Mouse (Mus musculus): ENCODE results near the gene Ovca2. TPM values are rescaled to one million over a fixed set of nuclear protein-coding genes. Genes with fewer than 3 reads are reported as not detected.

The Ovca2 gene
- polyA plus RNA-seq, 1 experiment = 14.2 TPM

GRCm38 (mm10) chr11:75168590-75169361 is 9.9 kb downstream of the Ovca2 start:
- peak overlapping the region; percentile 77 for H3K4me3 ChIP-seq (ENCODE audit: low read depth, low read length)
- H3K4me1 ChIP-seq (ENCODE audit: control insufficient read depth, insufficient read depth, insufficient read length, low read length) = peaks cover 41% of the 10 kb centered on the region
- TF ChIP-seq CTCF (IDR thresholded peaks at IDR 0.05; ENCODE audit: extremely low read depth, insufficient read length, insufficient replicate concordance, low read depth, low read length) = peak; percentile 73
- peak; percentile 65 for TF ChIP-seq POLR2A (IDR thresholded peaks at IDR 0.05; ENCODE audit: low read depth, low read length)
- H3K27ac ChIP-seq (ENCODE audit: insufficient read depth, low read depth, low read length) = peak overlapping the region; percentile 75
- under 1% methylated on average over 83 of the region's 83 CpGs for WGBS
- H3K27me3 ChIP-seq (ENCODE audit: control insufficient read depth, insufficient read depth, low read length) = peaks cover 57% of the 10 kb centered on the region
- H3K36me3 ChIP-seq (ENCODE audit: control insufficient read depth, insufficient read depth, low read length) = peaks cover 17% of the 10 kb centered on the region

DNA sequence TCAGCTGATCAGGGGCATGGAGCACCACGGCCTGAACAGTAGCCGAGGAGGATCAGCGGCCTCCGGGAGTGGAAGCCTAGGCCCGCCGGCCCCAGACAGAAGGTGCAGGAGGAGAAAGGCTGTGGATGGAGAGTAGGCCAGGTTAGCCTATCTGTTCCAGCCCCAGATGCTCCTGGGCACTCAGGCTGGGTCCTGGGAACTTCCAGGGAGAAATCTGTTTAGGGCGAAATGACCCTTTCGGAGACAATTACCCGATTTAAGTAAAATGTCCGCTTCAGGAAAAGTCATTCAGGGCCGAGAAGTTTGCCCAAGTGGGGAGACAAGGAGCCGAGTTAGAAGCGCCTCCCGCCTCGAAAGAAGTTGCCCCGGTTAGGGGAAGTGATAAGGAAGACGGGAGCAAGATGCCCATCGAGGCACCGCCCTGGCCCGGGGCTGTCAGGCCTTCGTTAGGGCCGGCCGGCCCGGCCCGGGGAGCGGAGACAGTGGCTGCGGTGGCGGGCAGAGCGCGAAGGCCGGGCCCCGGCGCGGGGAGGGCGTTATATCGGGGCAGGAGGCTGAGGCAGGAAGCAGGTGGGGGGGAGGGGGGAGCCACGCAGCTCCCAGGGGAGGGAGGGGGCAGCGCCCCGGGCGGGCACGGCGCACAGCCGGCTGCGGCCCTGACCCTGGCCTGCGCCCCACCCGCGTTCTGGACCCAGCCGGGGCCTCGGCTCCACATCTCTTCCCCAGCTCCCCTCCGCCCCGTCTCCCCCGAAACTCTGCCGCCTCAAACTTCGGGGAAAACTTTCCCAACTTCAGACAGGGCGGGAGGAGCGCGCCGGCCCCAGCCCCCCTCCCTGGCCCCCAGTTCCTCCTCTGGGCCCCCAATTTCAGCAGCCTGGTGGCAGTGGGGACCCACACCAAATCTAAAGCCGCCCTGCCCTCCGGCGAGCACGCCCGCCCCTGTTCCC is 10.7 kb downstream of the Ovca2 start:
- peak overlapping the region; percentile 77 for H3K4me3 ChIP-seq (ENCODE audit: low read depth, low read length)
- H3K27me3 ChIP-seq (ENCODE audit: control insufficient read depth, insufficient read depth, low read length) = peaks cover 57% of the 10 kb centered on the region
- peaks cover 25% of the 10 kb centered on the region for H3K36me3 ChIP-seq (ENCODE audit: control insufficient read depth, insufficient read depth, low read length)
- peaks cover 37% of the 10 kb centered on the region for H3K4me1 ChIP-seq (ENCODE audit: control insufficient read depth, insufficient read depth, insufficient read length, low read length)
- WGBS = 12% methylated on average over 57 of the region's 63 CpGs
- H3K27ac ChIP-seq (ENCODE audit: insufficient read depth, low read depth, low read length) = peak overlapping the region; percentile 76
- TF ChIP-seq POLR2A (IDR thresholded peaks at IDR 0.05; ENCODE audit: low read depth, low read length) (0 out of 2 replicates have a peak, but pooled peaks have one; percentile 15), CTCF (IDR thresholded peaks at IDR 0.05; ENCODE audit: extremely low read depth, insufficient read length, insufficient replicate concordance, low read depth, low read length) (no peak)

DNA sequence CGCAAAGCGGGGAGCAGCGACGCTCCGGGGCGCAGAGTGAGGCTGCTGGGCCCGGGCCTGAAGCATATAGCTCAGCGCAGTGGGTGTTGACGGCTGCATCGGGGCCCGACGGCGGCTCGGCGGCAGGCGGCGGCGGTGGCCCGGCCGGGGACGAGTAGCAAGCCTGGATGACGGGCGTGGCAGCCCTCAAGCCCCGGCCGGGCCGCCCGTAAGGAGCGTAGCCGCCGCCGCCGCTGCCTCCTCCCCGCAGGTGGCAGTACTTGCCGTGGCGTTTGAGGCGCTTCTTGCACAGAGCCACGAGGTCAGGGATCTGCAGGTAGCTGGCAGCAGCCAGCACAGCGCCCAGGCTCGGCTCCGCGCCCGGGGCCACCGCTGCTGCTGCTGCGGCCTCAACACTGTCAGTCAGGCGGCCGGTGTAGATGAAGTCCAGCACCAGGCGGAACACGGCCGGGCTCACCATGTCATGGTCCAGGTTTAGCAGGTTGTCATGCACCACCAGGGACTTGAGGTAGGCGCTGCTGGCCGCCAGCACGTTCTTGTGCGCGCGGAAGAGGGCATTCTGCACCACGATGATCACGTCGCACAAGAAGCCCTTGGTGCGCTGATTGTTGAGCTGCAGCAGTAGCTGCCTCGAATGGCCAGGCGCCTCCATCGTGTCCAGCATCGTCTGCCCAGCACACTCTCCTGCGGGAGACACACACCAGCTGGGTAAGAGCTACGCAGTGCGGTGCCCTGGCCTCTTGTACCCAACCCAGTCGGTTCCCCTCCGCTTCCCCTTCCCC is 11.6 kb downstream of the Ovca2 start:
- TF ChIP-seq POLR2A (IDR thresholded peaks at IDR 0.05; ENCODE audit: low read depth, low read length) = no peak
- no peak for TF ChIP-seq CTCF (IDR thresholded peaks at IDR 0.05; ENCODE audit: extremely low read depth, insufficient read length, insufficient replicate concordance, low read depth, low read length)
- Histone ChIP-seq H3K27ac (ENCODE audit: insufficient read depth, low read depth, low read length) (peak overlapping the region; percentile 76), H3K36me3 (ENCODE audit: control insufficient read depth, insufficient read depth, low read length) (peaks cover 32% of the 10 kb centered on the region), H3K4me3 (ENCODE audit: low read depth, low read length) (peak overlapping the region; percentile 77), H3K27me3 (ENCODE audit: control insufficient read depth, insufficient read depth, low read length) (peaks cover 49% of the 10 kb centered on the region), H3K4me1 (ENCODE audit: control insufficient read depth, insufficient read depth, insufficient read length, low read length) (peaks cover 32% of the 10 kb centered on the region)
- 5% methylated on average over 68 of the region's 68 CpGs for WGBS

- H3K27ac ChIP-seq (ENCODE audit: insufficient read depth, low read depth, low read length) = peak overlapping the region; percentile 76
- H3K36me3 ChIP-seq (ENCODE audit: control insufficient read depth, insufficient read depth, low read length) = peaks cover 34% of the 10 kb centered on the region
- peak overlapping the region; percentile 77 for H3K4me3 ChIP-seq (ENCODE audit: low read depth, low read length)
- no peak for TF ChIP-seq CTCF (IDR thresholded peaks at IDR 0.05; ENCODE audit: extremely low read depth, insufficient read length, insufficient replicate concordance, low read depth, low read length)
- TF ChIP-seq POLR2A (IDR thresholded peaks at IDR 0.05; ENCODE audit: low read depth, low read length) = no peak
- WGBS = 10% methylated on average over 55 of the region's 55 CpGs
- H3K27me3 ChIP-seq (ENCODE audit: control insufficient read depth, insufficient read depth, low read length) = peaks cover 42% of the 10 kb centered on the region
- peaks cover 30% of the 10 kb centered on the region for H3K4me1 ChIP-seq (ENCODE audit: control insufficient read depth, insufficient read depth, insufficient read length, low read length)
Measured at GRCm38 (mm10) chr11:75166193-75166842, 12.3 kb downstream of the Ovca2 start.

DNA sequence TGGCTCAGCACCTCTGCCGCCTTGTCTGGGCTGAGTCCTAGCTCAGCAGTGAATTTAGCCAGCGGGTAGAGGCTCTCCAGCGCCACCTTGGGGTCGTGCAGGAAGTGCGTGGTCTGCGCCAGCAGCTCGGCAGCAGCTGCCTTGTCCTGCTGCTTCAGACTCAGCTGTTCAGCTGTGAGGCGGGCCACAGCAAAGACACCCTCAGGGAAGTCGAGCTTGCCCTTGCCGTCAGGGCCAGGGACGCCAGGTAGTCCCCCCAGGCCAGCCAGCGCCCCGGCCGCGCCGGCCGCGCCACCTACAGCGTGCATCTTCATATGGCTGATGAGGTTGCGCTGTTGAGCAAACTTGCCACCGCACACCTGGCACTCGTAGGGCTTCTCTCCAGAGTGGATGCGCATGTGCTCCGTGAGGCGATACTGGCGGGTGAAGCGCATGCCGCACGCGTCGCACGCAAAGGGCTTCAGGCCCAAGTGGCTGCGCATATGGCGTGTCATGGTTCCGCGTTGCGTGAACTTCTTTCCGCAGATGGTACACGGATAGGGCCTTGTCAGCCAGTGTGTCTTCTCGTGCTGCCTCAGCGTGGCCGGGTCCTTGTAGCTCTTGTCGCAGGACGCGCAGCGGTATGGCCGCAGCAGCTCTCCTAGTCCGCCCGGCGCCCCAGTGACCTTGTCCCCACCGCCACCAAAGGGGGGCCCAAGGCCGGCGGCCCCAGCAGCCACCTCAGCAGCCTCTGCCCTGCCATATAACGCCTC is 13.0 kb downstream of the Ovca2 start:
- peaks cover 38% of the 10 kb centered on the region for H3K27me3 ChIP-seq (ENCODE audit: control insufficient read depth, insufficient read depth, low read length)
- H3K27ac ChIP-seq (ENCODE audit: insufficient read depth, low read depth, low read length) = peak overlapping the region; percentile 76
- WGBS = 8% methylated on average over 54 of the region's 54 CpGs
- H3K4me1 ChIP-seq (ENCODE audit: control insufficient read depth, insufficient read depth, insufficient read length, low read length) = peaks cover 30% of the 10 kb centered on the region
- TF ChIP-seq POLR2A (IDR thresholded peaks at IDR 0.05; ENCODE audit: low read depth, low read length) = no peak
- TF ChIP-seq CTCF (IDR thresholded peaks at IDR 0.05; ENCODE audit: extremely low read depth, insufficient read length, insufficient replicate concordance, low read depth, low read length) = peak; percentile 85
- peaks cover 35% of the 10 kb centered on the region for H3K36me3 ChIP-seq (ENCODE audit: control insufficient read depth, insufficient read depth, low read length)
- H3K4me3 ChIP-seq (ENCODE audit: low read depth, low read length) = peak overlapping the region; percentile 77
